Mouse (Mus musculus) ovary, postnatal 14 days (tissue): ENCODE data around the gene Rcor1.

Source experiments
- DNase-seq: peaks from one replicate; pipeline ENCODE4 v3.0.0; 2022; ENCODE audit warnings: low spot score

The Rcor1 gene

GRCm38 (mm10) chr12:111134169-111134568 is 95.0 kb downstream of the Rcor1 start:
- DNase-seq = no peak

- no peak for DNase-seq
Measured at GRCm38 (mm10) chr12:111134791-111135733, 95.9 kb downstream of the Rcor1 start.

GRCm38 (mm10) chr12:111135953-111136352 is 96.8 kb downstream of the Rcor1 start:
- DNase-seq = no peak

GRCm38 (mm10) chr12:111137079-111137478 is 97.9 kb downstream of the Rcor1 start:
- no peak for DNase-seq

- no peak for DNase-seq
Measured at GRCm38 (mm10) chr12:111143005-111143508, 103.9 kb downstream of the Rcor1 start.

GRCm38 (mm10) chr12:111143509-111144063 is 104.4 kb downstream of the Rcor1 start:
- DNase-seq = no peak

GRCm38 (mm10) chr12:111144598-111144997 is 105.4 kb downstream of the Rcor1 start:
- DNase-seq = no peak

- DNase-seq = no peak
Measured at GRCm38 (mm10) chr12:111145269-111145668, 106.1 kb downstream of the Rcor1 start.

GRCm38 (mm10) chr12:111149495-111150235 is 110.5 kb downstream of the Rcor1 start:
- DNase-seq = no peak

- DNase-seq = no peak
Measured at GRCm38 (mm10) chr12:111150236-111150596, 111.1 kb downstream of the Rcor1 start.

GRCm38 (mm10) chr12:111151422-111152156 is 112.4 kb downstream of the Rcor1 start:
- no peak for DNase-seq

- DNase-seq = no peak
Measured at GRCm38 (mm10) chr12:111152579-111152978, 113.4 kb downstream of the Rcor1 start.

- DNase-seq = no peak
Measured at GRCm38 (mm10) chr12:111152981-111153710, 114.0 kb downstream of the Rcor1 start.

GRCm38 (mm10) chr12:111153946-111154345 is 114.8 kb downstream of the Rcor1 start:
- DNase-seq = no peak

GRCm38 (mm10) chr12:111154641-111155040 is 115.5 kb downstream of the Rcor1 start:
- DNase-seq = no peak

- no peak for DNase-seq
Measured at GRCm38 (mm10) chr12:111155756-111156155, 116.6 kb downstream of the Rcor1 start.

GRCm38 (mm10) chr12:111159659-111160428 is 120.7 kb downstream of the Rcor1 start:
- DNase-seq = no peak

- no peak for DNase-seq
Measured at GRCm38 (mm10) chr12:111160871-111161270, 121.7 kb downstream of the Rcor1 start.

GRCm38 (mm10) chr12:111161943-111162311 is 122.8 kb downstream of the Rcor1 start:
- DNase-seq = no peak

- DNase-seq = no peak
Measured at GRCm38 (mm10) chr12:111162312-111163061, 123.3 kb downstream of the Rcor1 start.
